Mouse (Mus musculus): Measurements from ENCODE around the gene Cxcl1.
"Not testable (repeated sequence)": the region's sequence is repeated elsewhere in the genome, so short reads cannot be mapped to it uniquely, and the experiment has no call there.

The Cxcl1 gene

DNA sequence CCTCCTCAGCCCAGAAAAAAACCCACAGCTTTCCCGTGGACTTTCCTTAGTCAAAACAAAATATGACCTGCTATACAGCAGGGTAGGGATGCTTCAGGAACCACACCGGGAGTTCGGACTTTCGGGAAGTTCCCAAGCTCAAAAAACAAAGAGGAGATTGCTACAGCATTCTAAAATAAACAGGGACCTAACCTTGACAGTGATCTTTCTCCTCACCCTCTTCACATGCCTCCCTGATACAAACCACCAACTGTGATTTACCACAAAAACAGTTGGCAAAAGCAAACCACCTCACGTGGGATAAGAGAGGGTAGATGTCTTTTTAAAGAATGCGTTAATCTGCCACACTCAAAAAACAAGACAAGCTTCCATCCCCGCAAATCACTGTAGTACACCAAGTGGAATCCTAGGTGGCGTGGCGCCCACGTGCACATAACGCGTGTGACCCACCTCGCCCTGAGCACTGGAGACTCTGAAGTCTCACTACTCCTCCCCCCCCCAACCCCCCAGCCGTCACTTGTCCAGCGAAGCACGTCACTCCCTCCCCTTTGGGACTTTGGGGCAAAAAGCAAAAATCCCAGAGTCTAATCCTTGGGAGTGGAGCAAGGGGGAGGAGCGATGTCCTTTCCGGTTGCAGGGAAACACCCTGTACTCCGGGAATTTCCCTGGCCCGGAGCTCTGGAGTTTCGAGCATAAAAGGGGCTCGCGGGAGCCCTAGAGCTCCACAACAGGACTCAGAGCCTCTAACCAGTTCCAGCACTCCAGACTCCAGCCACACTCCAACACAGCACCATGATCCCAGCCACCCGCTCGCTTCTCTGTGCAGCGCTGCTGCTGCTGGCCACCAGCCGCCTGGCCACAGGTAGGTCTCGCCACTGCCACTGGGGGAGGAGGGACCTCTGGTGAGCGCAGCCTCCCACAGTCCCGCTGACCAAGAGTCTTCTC, at the start of gene Cxcl1:
TSS of gene Cxcl1 (plus strand) at position 723 of the 945 bp plus-strand sequence.
- DNase-seq = peak; percentile 37 to 50

GRCm38 (mm10) chr5:90843891-90844290, 47.1 kb upstream of the Cxcl1 start:
- peak; percentile 9 to 24 for DNase-seq

- not testable (repeated sequence) for DNase-seq
Measured at GRCm38 (mm10) chr5:90850096-90850495, 40.9 kb upstream of the Cxcl1 start.

DNA sequence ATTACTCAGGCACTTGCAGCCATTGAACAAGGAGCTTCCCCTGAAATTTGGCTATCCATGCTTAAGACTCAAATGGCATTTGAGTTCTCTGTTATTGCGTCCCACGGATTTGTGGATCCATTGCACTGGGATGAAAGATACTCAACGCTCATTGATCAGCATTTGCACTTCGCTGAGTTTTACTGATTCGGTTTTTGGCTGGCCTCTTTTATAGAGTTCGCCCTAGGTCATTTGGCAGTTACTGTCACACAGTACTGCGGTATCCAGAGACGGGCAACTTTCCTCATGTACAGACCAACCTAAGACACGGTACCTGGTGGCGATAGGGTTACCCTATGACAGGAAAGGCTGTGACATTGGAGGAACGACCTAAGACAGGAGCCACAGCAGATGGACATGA, 39.6 kb upstream of the Cxcl1 start:
- DNase-seq = not testable (repeated sequence)

DNA sequence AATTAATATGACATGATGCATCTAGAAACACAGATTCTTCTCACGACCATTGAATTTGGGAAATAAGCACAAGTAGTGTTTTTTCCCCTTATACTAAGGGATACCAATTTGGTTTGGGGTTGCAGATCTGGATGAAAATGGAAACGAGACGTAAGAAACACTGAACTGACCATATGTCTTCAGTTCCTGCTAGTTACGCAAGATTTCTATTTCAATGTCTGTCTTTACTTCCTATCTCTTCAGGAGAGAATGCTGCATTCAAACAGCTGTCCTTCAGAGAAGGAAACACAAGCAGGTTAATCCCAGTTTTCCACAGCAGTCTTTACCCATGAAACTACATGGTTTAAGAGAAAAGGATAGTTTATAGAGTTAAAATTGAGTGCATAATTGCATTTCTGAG, 37.8 kb upstream of the Cxcl1 start:
- DNase-seq = no peak

DNA sequence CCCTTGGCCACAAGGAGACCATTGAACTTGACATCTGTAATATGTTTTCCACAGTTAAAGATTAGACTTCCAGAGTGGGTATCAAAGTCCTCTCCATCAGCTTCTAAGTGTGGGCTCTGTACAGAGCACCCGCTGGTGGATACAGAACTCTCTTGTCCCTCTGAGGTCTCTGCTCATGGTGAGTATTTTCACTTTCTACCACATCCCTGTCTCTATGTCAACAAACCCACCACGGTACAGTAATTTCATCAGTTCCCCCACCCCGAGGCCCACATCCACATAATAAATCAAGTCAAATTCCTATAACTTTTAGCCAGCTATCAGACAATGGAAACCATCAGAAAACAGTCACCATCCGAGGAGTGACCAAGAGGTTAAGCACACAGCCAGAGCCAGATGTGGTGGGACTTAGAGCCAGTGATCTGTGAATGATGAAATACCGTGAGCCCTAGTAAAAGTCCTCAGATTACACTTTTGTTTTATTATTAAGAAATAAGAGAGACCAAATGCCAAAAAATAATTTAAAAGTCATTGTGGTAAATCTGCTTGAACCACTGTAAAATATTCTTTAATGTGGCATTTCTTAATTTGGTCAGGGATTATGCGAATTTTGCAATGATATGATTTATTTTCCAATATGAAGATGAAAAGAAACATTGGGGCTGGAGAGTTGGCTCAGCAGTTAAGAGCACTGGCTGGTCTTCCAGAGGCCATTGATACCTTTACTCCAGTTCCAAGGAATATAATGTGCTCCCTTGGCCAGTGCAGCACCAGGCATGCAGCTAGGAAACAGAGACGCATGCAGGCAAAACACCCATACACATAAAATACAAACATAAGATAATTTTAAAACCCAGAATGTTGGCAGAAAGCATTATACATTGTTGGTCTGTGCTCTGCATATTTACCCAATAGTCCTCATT, 35.5 kb upstream of the Cxcl1 start:
- no peak for DNase-seq

DNA sequence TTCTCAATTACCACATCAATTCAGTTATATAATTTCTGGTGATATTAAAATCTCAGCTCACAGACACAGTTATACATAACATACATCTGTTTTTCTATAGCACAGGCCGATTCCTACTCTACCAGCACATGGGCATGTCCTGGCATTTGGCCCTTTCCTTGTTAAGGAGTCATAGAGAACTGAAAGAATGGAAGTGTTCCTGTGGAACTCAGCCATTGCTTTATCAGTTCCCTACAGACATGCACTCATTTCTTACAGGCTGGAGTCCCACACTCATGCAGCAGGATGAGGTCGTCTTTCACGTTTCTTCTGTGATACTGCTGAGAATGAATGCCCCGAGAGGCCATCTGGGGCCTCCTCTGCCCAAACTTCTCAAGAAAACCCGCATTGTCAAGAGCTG, 33.6 kb upstream of the Cxcl1 start:
- no peak for DNase-seq

DNA sequence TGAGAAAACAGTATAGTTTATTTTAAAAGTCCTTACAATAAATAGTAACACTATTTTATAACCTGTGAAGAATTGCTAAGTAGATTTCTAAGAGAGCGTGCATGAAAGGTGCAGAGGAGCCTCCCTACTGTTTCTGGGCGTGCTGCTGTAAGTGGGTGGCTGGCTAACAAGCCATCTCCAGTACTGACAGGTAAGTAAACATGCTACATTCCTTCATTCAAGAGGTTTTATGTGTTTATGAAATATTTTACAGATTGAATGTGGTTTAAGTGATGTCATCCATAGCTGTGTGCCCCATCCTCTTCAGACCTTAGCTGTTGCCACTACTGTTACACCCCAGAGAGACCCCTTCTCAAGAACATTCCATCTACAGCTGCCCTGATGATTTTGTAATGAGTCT, 32.6 kb upstream of the Cxcl1 start:
- DNase-seq = peak in 1 of 2 experiments; percentile 27

GRCm38 (mm10) chr5:90859031-90859430, 32.0 kb upstream of the Cxcl1 start:
- DNase-seq = no peak

DNA sequence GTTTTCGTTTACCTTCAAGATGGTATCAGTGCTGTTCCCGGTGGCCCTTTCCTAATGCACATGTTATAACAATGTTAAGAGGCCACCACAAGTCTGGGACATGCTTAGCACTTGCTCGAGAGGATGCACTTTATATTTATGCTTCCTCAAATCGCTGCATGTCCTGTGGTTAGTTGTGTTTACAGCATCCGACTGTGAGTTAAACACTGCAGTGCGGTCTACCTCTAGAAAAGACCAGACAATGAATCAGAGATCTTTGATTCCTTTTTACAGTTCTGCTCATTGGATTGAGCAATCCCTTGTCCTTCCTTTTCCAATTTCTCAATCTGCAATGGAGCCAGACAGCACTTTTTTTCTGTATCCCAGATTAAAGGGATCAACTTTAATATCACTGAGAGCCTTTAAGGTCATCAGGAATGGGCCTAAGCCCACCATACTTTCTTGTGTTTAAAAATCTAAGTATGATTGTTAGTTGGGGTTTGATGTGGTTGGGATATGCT, 29.1 kb upstream of the Cxcl1 start:
- DNase-seq = no peak

DNA sequence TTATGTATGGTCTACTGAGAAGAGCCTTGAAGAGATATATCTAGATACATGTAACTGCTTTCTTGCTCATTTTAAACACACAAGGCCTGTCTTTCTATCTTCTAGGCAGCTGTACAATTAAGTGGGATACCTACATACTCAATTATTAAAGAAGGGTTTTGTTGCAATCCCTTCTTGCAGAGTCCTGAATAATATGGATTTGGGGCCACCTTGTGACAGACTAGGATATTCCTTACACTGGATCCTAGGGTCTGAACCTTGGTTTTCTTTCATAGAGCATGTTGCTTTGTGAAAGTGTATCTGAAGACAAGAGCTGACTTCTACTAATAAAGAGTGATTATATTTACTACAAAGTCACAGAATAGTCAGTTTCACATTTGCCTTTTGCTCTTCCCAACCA, 24.3 kb upstream of the Cxcl1 start:
- no peak for DNase-seq

- DNase-seq = no peak
Measured at GRCm38 (mm10) chr5:90872377-90872776, 18.7 kb upstream of the Cxcl1 start.

GRCm38 (mm10) chr5:90876045-90876444, 15.0 kb upstream of the Cxcl1 start:
- DNase-seq = peak in 1 of 2 experiments; percentile 37

DNA sequence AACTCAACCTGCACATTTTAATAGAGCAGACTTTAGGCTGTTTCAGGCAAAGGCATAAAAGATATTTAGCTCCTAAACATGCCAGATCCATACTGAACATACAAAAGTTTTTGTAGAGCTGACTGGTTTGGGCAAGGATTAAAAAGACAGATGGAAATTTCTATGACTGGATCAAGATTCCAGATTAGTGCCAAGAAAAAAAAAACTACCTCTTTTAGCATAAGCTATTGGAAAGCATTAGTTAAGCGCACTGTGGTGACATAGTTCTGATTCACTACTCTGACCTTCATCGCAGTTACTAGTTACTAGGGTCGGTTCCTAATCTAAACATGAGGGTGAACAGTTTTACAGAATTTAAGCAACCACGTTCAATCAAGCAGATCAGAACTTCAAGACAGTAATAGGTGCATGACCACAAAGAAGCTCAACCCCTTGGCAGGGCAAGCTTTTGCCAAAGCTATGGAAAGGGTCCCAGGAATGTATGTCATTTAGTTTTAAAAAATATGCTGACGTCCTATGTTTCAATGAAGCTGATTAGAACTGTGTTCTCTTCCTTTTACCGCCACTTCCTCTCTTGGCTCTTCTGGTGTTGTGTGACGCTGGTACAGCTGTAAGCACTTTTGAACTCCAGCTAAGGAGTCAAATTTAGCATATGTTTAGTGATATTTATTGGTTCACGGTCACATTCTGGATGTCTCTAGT, 14.4 kb upstream of the Cxcl1 start:
- DNase-seq = no peak

DNA sequence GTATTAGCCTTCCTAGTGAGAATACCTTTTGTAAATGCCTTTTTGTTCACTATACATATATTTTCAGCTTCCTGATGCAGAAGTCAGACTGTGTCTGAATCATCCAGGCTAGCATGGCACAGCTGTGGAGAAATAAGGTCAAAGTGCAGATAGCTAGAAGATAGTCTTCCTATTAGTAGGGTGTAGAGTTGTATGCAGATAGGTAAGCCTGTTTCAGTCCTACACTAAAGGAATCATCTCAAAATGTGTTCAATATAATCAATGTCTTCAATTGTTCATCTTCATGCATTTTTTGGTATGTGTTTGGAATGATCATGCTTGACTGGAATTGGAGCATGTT, 13.9 kb upstream of the Cxcl1 start:
- DNase-seq = no peak

DNA sequence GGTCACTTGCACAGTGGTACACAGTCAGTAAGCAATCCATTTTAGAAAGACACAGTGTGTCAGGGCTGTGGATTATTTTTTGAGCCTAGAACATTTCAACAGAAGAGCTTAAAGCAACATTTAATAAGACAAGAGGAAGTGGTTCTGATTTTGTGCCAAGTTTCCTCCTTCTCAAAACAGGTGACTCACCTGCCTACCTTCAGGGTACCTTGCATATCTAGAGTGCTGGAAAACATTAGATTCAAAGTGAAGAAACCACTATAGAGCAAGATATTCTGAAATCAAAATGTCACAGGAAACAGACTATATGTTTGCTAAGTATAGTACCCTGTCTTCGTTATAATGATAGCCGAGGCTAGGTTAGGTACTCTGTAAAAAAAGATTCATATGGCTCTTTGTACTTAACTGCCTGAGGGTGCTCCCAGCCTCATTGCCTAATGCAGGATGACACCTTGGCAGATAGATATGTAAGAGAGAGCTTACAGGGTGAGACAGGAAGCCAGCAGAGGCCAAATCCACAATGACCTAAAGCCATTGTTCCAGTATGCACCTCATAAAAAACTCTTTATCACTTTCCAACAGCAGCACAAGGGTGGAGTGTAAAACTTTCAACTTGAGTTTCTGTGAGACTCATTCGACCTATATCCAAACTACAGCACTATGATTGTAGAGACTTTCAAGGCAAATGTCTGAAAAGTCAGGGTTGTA, 11.6 kb upstream of the Cxcl1 start:
- no peak for DNase-seq

DNA sequence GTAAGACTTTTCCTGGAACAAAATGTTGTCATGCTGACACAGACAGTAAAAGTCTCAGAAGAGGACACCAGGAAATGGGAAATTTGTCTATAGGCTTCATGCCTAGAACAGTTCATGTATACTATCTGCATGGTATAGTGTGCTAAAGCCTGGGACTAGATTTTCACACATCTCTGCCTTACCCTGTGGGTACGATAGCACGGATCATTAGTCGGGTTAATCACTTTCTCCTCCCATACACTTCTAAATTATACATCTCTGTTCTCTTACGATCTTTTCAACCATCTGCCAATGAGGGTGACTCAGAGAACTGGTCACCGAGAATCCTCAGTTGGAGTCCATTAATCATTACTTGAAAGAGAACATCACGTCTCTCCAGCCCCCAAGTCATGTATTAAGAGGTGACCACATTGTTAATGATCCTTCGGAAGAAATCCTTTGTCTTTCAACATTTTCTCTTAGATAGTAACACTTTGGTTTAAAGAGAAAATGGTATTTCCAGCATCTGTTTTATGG, 10.6 kb upstream of the Cxcl1 start:
- no peak for DNase-seq

- DNase-seq = no peak
Measured at GRCm38 (mm10) chr5:90881021-90881420, 10.0 kb upstream of the Cxcl1 start.

- DNase-seq = no peak
Measured at GRCm38 (mm10) chr5:90881682-90882081, 9.4 kb upstream of the Cxcl1 start.

- no peak for DNase-seq
Measured at GRCm38 (mm10) chr5:90882146-90882545, 8.9 kb upstream of the Cxcl1 start.

DNA sequence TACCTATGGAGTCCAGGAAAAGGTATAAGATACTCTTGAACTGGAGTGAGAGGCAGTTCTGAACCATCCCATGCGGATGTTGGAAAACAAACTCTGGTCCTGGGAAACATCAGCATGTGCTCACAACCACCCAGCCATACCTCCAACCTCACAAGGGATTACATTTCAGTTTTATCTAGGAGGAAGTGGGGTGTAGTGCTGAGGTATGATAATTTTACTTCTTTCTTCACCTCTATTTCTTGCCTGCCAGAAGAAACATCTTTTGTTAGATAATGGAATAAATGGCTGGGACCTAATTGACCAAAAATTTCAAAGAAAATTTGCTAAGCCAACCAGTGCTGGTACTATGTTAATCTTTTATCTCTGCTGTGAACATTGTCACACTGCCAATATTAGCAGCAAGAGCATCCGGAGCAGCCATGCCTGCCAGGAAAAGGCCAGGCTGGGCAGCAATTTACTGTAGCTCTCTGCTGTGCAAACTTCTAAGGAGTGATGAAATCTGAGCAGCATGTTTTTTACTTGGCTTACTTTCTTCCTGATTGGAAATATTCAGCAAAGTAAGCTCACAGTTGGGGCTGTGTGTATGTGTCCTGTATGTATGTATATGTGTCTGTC, 6.3 kb upstream of the Cxcl1 start:
- peak; percentile 32 to 63 for DNase-seq
